Mouse (Mus musculus): Measurements from ENCODE around the gene Ssr1. TPM values are rescaled to one million over a fixed set of nuclear protein-coding genes. Genes with fewer than 3 reads are reported as not detected.

Ssr1 gene
- 67.2 and 70.0 TPM in 2 replicates for polyA plus RNA-seq (2015; fragmentation: Nextera tagmentation; extraction: Ambion mirVana)

DNA sequence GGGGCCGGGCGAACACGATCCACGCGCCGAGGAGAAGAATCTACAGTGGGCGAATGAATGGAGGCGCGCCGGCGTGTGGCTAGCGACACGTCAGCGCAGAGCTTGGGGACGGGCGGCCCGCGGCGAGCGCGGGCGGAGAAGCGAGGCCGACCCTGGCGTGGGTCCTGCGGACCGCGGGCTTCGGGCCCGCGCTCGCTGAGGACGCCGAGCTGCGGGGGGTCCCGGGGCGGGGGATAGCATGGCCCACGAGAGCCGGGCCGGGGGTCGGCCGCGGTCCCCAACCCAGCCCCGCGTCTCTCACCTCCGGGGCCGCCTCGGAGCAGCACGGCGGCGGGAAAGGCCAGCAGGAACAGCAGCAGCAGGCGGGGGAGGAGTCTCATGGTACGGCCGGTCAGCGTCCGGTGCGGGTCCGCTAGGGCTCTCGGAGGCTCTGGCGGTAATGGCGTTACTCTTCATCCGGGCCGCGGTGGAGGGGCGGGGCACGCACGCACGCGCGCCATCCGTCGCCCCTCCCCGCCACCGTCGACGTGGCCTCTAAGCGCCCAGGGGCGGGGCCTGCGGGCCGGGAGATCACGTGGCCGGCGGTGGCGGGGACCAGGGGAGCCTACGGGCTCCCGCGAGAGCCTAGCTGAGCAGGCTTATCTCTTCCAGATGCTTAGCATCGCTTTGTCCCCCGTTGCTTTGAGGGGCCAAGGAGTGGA is at the start of gene Ssr1:
Gene Ssr1, minus strand, starts transcription at position 514 of the 701 bp plus-strand sequence.
- Histone ChIP-seq H3K27me3 (no peaks in the 10 kb centered on the region), H3K27ac (peak within 1 kb of the TSS; percentile 96), H3K4me2 (peak within 1 kb of the TSS; percentile 69), H3K4me3 (peak within 1 kb of the TSS; percentile 89), H3K9me3 (no peaks in the 10 kb centered on the region), H3K4me1 (replicated peaks) (peaks cover 17% of the 10 kb centered on the region), H3K9ac (peak within 1 kb of the TSS; percentile 95), H3K36me3 (peaks cover 26% of the 10 kb centered on the region)
- peak; percentile 99 for ATAC-seq (ENCODE audit: low FRiP score)
- under 1% methylated on average over 82 of the region's 89 CpGs for WGBS

DNA sequence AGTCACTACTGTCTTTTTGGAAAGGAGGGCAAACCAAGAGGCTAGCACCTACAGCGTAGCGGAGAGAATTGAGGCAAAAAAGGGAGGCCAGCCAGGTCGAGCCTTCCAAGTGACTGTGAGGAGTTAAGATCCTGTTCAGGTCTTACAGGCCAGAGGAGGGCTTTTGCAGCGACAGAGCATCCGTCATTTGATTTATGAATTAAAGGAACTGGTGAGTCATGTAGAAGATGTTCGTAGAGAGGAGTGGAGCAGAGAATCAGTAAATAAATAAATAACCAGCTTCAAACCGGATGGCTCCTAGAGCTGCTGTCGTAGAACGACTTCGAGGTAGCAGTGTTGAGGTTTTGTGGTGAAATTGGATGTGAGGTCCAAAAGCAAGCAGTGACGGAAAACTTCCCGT is 43.8 kb upstream of the Ssr1 start:
- H3K4me3 ChIP-seq = peak overlapping the region; percentile 87
- 59% methylated on average over 12 of the region's 12 CpGs for WGBS
- peak; percentile 12; the same call in 1 of the 2 replicates for ATAC-seq (ENCODE audit: low FRiP score)
- no peak overlapping the region for H3K27ac ChIP-seq
- no peaks in the 10 kb centered on the region for H3K27me3 ChIP-seq
- H3K36me3 ChIP-seq = peaks cover 27% of the 10 kb centered on the region
- no peaks in the 10 kb centered on the region for H3K9me3 ChIP-seq
- peak overlapping the region; percentile 90 for H3K9ac ChIP-seq
- H3K4me1 ChIP-seq (replicated peaks) = peaks cover 28% of the 10 kb centered on the region
- H3K4me2 ChIP-seq = peak overlapping the region; percentile 97

DNA sequence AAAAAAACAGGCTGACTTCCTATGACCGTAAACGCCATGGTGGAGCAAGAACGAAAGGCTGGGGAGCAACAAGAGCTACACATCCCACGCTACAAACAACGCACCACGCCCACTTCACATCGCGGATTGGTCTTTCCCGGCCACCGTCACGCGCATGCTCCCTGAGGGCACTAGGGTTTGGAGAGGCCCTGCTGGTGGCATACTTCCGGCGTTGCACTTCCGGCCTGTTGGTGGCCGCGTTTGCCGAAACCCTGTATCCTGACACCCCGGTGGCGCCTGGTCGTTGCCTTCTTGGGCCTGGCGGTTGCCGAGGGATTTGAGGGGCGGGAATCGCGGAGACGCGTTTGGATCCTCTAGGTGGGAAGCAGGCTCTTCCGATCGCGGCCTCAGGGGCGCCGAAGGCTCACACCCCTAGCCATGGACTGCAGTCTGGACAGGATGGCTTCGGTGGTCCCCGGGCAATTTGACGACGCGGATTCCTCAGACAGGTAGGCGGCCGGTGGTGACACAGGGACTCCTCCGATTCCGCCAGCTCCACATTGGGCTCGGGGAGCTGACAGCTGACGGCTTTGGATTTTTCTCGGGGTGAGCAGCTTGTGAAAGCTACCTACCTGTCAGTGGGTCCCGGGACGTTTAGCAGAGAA is 43.1 kb upstream of the Ssr1 start, which contains the start of gene Cage1:
Gene Cage1, minus strand, starts transcription at position 26 of the 644 bp plus-strand sequence.
- H3K4me1 ChIP-seq (replicated peaks) = peaks cover 28% of the 10 kb centered on the region
- peak within 1 kb of the TSS; percentile 86 for H3K27ac ChIP-seq
- peak within 1 kb of the TSS; percentile 87 for H3K4me3 ChIP-seq
- ATAC-seq (ENCODE audit: low FRiP score) = peak; percentile 97
- H3K4me2 ChIP-seq = peak within 1 kb of the TSS; percentile 97
- peaks cover 22% of the 10 kb centered on the region for H3K36me3 ChIP-seq
- WGBS = under 1% methylated on average over 47 of the region's 47 CpGs
- H3K27me3 ChIP-seq = no peaks in the 10 kb centered on the region
- peak within 1 kb of the TSS; percentile 90 for H3K9ac ChIP-seq
- H3K9me3 ChIP-seq = no peaks in the 10 kb centered on the region

DNA sequence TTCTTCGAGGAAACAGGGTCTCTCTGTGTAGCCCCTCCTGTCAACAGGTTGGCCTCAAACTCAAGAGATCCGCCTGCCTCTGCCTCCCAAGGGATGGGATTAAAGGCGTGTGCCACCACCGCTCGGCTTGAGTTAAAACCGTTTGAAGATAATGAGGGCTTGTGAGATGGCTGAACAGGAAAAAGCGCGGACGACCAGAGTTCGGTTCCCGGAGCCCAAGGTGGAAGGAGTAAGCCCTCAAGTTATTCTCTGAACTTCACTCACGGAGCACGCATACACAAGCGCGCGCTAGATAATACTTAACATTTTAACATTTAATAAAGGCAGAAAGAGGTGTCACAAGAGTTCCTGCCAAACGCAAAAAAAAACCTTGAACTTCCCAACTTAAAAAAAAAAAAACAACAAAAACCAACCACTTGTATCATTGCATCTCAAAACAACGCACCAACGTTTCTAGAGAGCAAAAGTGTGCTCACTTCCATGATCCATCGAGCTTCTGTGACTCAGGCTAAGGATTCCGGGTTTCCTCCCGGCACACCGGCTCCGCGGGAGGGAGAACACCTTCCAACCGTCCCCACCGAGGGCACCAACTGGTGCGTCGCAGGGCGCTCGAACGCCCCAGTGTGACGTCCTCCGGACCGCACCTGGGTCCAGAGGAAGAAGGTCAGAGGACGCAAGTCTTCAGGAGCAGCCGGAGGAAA is 42.5 kb upstream of the Ssr1 start, which contains the start of gene Riok1:
Gene Riok1, plus strand, starts transcription at position 653 of the 701 bp plus-strand sequence.
- no peak for ATAC-seq (ENCODE audit: low FRiP score)

DNA sequence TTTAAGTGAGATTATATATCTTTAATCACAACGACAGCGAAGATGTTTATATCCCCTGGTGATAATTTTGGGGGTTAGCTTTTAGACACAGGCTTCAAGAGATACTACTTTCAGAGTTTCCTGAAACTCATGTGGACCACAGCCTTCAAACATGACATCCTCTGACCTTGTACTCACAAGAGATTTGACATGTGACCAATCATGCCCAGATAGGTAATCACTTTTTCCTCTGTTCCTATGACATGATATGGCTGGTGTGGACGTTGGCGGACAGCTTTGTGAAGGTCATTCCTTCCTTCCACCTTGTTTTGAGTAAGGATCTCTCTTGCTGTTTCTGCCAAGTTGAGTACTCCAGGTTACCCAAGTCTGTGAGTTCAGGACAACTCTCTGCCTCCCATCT is 34.4 kb upstream of the Ssr1 start:
- 80% methylated on average over 4 of the region's 4 CpGs for whole genome bisulfite sequencing
- no peak overlapping the region for H3K4me2 ChIP-seq
- no peaks in the 10 kb centered on the region for H3K4me1 ChIP-seq (replicated peaks)
- no peak for ATAC-seq (ENCODE audit: low FRiP score)
- no peaks in the 10 kb centered on the region for H3K27me3 ChIP-seq
- no peak overlapping the region for H3K27ac ChIP-seq
- no peak overlapping the region for H3K4me3 ChIP-seq
- no peaks in the 10 kb centered on the region for H3K9me3 ChIP-seq
- H3K36me3 ChIP-seq = no peaks in the 10 kb centered on the region
- no peak overlapping the region for H3K9ac ChIP-seq

More for the DNA sequence above, 42.5 kb upstream of the Ssr1 start, which contains the start of gene Riok1:
- peak within 1 kb of the TSS; percentile 97 for H3K4me2 ChIP-seq
- H3K4me1 ChIP-seq (replicated peaks) = peaks cover 28% of the 10 kb centered on the region
- H3K4me3 ChIP-seq = peak within 1 kb of the TSS; percentile 87
- H3K27me3 ChIP-seq = no peaks in the 10 kb centered on the region
- H3K27ac ChIP-seq = peak within 1 kb of the TSS; percentile 86
- peaks cover 15% of the 10 kb centered on the region for H3K36me3 ChIP-seq
- peak within 1 kb of the TSS; percentile 90 for H3K9ac ChIP-seq
- no peaks in the 10 kb centered on the region for H3K9me3 ChIP-seq
- WGBS = 12% methylated on average over 37 of the region's 37 CpGs

DNA sequence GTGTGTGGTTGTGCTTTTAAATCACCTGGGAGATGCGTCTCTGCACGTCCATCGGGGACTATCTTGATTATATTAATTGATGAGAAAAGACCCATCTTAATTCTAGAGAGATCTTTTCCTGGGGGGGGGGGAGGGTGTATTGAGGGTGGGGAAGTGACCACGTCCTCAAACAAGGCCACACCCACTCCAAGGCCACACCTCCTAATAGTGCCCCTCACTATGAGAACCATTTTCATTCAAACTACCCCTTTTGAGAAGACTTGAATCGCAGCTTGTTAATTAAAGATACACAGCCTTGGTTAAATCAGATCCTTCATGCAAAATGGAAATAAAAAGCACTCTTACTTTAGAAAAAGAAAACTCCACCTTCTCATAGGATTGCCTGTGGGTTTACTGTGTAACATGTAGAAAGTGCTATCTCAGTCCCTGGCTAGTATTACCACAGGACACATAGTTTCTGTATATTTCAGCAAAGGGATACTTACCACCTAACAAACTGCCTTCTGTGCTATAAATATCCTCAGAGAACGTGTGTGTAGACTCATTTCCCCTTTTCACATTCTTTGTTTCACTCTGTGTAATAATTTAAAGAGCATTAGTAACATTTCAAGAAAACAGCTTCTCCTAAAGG is 33.7 kb upstream of the Ssr1 start:
- Histone ChIP-seq H3K27ac (no peak overlapping the region), H3K4me2 (no peak overlapping the region), H3K9ac (no peak overlapping the region), H3K4me3 (no peak overlapping the region), H3K4me1 (replicated peaks) (no peaks in the 10 kb centered on the region), H3K27me3 (no peaks in the 10 kb centered on the region), H3K36me3 (no peaks in the 10 kb centered on the region), H3K9me3 (no peaks in the 10 kb centered on the region)
- WGBS = 64% methylated on average over 6 of the region's 6 CpGs
- no peak for ATAC-seq (ENCODE audit: low FRiP score)

DNA sequence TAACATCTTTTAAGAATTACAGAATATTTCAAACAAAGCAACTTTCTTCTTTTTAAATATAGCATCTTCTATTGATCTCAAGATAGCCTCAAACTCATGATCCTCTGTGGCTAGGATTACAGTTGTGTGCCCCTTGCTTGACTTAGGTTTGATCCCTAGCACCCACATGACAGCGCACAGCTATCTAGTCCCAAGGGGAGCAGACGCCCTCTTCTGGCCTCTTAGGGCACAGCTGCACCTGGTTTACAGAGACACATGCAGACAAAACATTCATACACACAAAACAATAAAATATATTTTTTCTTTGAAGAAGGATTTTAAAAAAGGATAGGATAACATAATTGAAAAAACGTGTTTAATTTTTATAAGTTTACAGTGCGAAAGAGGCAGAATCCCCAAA is 31.9 kb upstream of the Ssr1 start:
- Histone ChIP-seq H3K9ac (no peak overlapping the region), H3K4me3 (no peak overlapping the region), H3K4me1 (replicated peaks) (no peaks in the 10 kb centered on the region), H3K36me3 (no peaks in the 10 kb centered on the region), H3K9me3 (no peaks in the 10 kb centered on the region), H3K27ac (no peak overlapping the region), H3K4me2 (no peak overlapping the region), H3K27me3 (no peaks in the 10 kb centered on the region)
- no peak for ATAC-seq (ENCODE audit: low FRiP score)
- WGBS = 40% methylated on average over 4 of the region's 4 CpGs

DNA sequence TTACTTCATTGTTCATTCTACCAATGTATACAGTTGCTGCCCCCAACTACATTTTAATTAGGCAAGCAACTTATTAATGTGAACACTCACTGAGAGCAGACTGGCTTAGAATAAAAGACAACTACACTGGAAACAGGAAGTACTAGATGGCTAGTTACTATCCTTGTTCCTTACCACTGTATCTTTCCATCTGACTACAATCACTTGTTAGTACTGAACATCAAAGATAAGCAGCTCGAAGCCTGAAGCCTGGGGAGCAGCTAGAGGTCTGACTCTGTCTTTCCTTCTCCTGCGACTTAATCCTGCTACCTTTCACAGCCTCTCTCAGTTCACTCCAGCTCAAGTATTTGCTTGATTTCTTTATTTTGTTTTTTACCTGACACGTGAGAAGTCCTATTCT is 24.8 kb upstream of the Ssr1 start:
- H3K4me1 ChIP-seq (replicated peaks) = no peaks in the 10 kb centered on the region
- H3K36me3 ChIP-seq = no peaks in the 10 kb centered on the region
- no peak overlapping the region for H3K9ac ChIP-seq
- no peak overlapping the region for H3K4me2 ChIP-seq
- ATAC-seq (ENCODE audit: low FRiP score) = no peak
- no peak overlapping the region for H3K4me3 ChIP-seq
- no peaks in the 10 kb centered on the region for H3K27me3 ChIP-seq
- 77% methylated on average over 3 of the region's 3 CpGs for WGBS
- H3K27ac ChIP-seq = no peak overlapping the region
- H3K9me3 ChIP-seq = no peaks in the 10 kb centered on the region

DNA sequence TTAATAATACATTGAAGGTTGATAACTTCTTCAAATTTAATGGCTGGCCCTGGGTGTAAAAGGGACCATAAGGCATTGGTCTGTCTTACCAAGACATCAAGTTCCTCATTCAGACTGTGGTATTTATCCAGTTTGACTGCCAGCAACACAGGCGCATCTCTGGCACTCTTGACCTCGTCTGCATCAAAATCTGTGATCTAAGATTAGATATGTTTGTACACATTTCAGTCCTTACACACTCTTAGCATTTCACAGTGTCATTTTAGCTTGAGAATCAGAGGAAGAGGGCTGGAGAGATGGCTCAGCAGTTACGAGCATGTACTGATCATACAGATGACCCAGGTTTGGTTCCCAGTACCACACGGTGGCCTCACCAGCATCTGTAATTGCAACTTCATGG is 21.6 kb upstream of the Ssr1 start:
- 93% methylated on average over 4 of the region's 4 CpGs for WGBS
- Histone ChIP-seq H3K27me3 (no peaks in the 10 kb centered on the region), H3K36me3 (no peaks in the 10 kb centered on the region), H3K4me1 (replicated peaks) (no peaks in the 10 kb centered on the region), H3K9me3 (no peaks in the 10 kb centered on the region), H3K27ac (no peak overlapping the region), H3K4me2 (no peak overlapping the region), H3K4me3 (no peak overlapping the region), H3K9ac (no peak overlapping the region)
- no peak for ATAC-seq (ENCODE audit: low FRiP score)

DNA sequence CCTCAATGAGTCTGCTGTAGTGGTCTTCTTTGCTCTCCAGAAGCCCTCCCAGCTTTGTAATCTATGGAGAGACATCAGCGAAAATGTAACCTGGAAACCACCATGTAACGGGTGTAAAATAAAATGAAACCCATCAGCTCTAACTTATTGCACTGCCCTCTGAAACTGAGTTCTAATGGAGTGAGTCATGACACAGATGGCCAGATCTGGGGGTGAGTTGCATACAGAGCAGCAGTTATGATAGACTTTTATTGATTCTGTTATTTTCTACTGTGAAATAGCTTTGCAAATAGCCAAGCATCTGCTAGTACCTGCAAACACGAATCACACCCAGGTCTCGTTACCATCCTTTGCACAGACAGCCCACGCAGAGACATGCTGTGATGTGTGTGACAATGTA is 18.4 kb upstream of the Ssr1 start:
- no peak overlapping the region for H3K9ac ChIP-seq
- no peak for ATAC-seq (ENCODE audit: low FRiP score)
- no peak overlapping the region for H3K4me3 ChIP-seq
- no peaks in the 10 kb centered on the region for H3K9me3 ChIP-seq
- H3K4me2 ChIP-seq = no peak overlapping the region
- 84% methylated on average over 5 of the region's 5 CpGs for WGBS
- no peaks in the 10 kb centered on the region for H3K36me3 ChIP-seq
- no peaks in the 10 kb centered on the region for H3K27me3 ChIP-seq
- no peaks in the 10 kb centered on the region for H3K4me1 ChIP-seq (replicated peaks)
- H3K27ac ChIP-seq = no peak overlapping the region

DNA sequence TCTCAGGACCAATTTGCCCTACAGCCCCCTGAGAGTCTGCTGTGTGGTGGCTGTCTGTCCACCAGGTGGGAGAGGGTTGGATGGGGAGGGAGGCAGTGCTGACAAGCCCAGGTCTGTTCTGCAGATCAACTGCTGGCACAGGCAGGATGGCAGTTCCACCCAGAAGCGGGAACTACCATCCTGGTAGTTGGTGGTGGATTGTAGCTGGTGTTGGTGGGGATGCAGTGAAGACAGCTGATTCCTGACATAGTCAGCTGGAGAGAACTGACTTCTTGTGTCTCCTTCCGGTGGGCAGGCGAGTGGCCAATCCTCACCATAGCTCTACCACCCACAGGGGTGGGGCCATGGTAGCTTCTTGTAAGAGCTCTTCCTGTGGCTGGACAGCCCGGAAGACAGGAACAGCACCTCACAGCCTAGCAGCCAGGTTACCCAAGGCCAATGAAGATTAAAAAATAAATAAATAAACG is 16.5 kb upstream of the Ssr1 start:
- 91% methylated on average over 5 of the region's 5 CpGs for WGBS
- no peaks in the 10 kb centered on the region for H3K27me3 ChIP-seq
- no peak for ATAC-seq (ENCODE audit: low FRiP score)

More for the DNA sequence above, 16.5 kb upstream of the Ssr1 start:
- Histone ChIP-seq H3K9me3 (no peaks in the 10 kb centered on the region), H3K4me2 (no peak overlapping the region), H3K27ac (no peak overlapping the region), H3K4me1 (replicated peaks) (no peaks in the 10 kb centered on the region), H3K4me3 (no peak overlapping the region), H3K9ac (no peak overlapping the region), H3K36me3 (no peaks in the 10 kb centered on the region)

All from hindbrain, embryonic 13.5 days (tissue).